Mouse (Mus musculus): ENCODE measurements around the gene Lpgat1. TPM values are rescaled to one million over a fixed set of nuclear protein-coding genes. Genes with fewer than 3 reads are reported as not detected.
A peak's percentile ranks its signal among the peaks of the same experiment; 100 is the strongest.

Gene Lpgat1
- polyA plus RNA-seq, 1 experiment from 2014 or later, result 10.4 TPM

DNA sequence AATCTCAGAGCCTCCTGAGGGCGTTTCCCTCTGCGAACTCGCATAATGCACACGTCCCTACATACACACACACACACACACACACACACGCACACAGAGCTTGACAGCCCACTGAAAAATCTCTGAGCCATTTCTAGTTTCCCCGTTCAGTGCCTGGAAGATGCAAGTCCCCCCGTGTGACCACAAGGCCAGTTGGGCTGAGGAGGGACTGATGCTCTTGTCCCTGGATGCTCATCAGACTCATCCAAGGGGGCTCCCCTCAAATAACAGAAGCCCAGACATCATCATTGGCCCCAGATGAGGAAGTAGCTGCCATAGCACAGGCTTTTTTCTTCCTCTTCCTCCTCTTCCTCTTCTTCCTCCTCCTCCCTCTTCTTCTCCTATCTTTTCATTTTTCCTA lies 90.3 kb downstream of the Lpgat1 start:
- no peak overlapping the region for H3K4me2 ChIP-seq (ENCODE audit: low read depth, low read length)
- H3K36me3 ChIP-seq (ENCODE audit: control insufficient read depth, insufficient read depth, low read length), result no peaks in the 10 kb centered on the region
- H3K27me3 ChIP-seq (replicated peaks; ENCODE audit: control insufficient read depth, insufficient read depth, low read length), result no peaks in the 10 kb centered on the region
- H3K4me3 ChIP-seq (ENCODE audit: low read length), result no peak overlapping the region
- no peak overlapping the region for H3K27ac ChIP-seq (ENCODE audit: low read length)
- H3K9me3 ChIP-seq (ENCODE audit: control insufficient read depth, low read length), result no peaks in the 10 kb centered on the region
- 87% methylated on average over 7 of the region's 7 CpGs for WGBS
- H3K9ac ChIP-seq (ENCODE audit: low read depth, low read length), result no peak overlapping the region
- H3K4me1 ChIP-seq (ENCODE audit: control insufficient read depth, insufficient read depth, low read length), result peaks cover 3% of the 10 kb centered on the region
- no peak for ATAC-seq

DNA sequence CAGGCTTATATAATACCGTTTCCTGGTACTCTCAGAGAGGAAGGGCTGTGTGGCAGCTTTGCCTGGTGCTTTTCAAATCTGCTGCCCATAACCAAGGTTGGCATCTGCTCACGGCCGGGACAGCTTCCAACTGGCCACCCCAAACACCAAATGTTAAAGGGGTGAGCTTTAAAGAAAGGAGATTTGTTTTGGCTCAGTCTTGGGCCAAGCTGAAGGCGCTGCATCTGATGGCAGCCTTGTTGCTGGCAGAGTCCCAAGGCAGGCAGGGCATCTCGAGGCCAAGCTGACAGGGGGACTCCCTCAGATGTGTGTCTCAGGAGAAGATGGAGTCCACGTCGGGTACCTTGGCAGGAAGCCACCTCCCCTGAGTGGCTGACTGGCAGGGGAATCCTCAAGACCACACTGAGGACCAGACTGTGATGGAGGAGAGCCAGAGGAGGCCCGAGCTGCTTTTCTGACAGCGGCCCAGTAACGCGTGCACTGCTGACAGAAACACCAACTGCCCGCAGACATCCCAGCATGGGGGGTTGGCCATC lies 91.1 kb downstream of the Lpgat1 start:
- WGBS, result 77% methylated on average over 12 of the region's 12 CpGs
- no peak overlapping the region for H3K9ac ChIP-seq (ENCODE audit: low read depth, low read length)
- no peaks in the 10 kb centered on the region for H3K27me3 ChIP-seq (replicated peaks; ENCODE audit: control insufficient read depth, insufficient read depth, low read length)
- H3K4me3 ChIP-seq (ENCODE audit: low read length), result no peak overlapping the region
- H3K27ac ChIP-seq (ENCODE audit: low read length), result no peak overlapping the region
- no peaks in the 10 kb centered on the region for H3K9me3 ChIP-seq (ENCODE audit: control insufficient read depth, low read length)
- no peaks in the 10 kb centered on the region for H3K36me3 ChIP-seq (ENCODE audit: control insufficient read depth, insufficient read depth, low read length)
- no peaks in the 10 kb centered on the region for H3K4me1 ChIP-seq (ENCODE audit: control insufficient read depth, insufficient read depth, low read length)
- ATAC-seq, result no peak
- no peak overlapping the region for H3K4me2 ChIP-seq (ENCODE audit: low read depth, low read length)

DNA sequence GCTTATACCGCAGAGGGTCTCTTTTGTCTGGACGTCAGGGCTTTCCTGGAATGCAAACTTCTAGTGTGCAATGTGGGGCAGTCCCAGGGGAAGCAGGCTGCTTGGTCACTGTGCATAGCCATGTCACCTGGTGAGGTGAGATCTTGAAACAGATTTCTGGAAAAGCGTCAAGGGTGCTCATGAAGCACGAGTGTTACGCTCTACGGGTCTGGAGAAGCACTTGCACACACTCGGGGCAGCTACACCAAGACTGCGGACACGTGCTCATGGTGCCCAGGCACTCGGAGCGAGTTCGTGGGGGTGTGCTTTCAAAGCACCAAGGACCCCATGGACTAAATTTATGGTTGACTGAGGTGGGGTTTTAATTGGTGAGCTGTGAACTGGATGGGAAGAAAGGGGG lies 94.1 kb downstream of the Lpgat1 start:
- Histone ChIP-seq H3K4me2 (ENCODE audit: low read depth, low read length) (no peak overlapping the region), H3K27me3 (replicated peaks; ENCODE audit: control insufficient read depth, insufficient read depth, low read length) (no peaks in the 10 kb centered on the region), H3K9me3 (ENCODE audit: control insufficient read depth, low read length) (no peaks in the 10 kb centered on the region), H3K27ac (ENCODE audit: low read length) (no peak overlapping the region), H3K4me1 (ENCODE audit: control insufficient read depth, insufficient read depth, low read length) (no peaks in the 10 kb centered on the region), H3K9ac (ENCODE audit: low read depth, low read length) (no peak overlapping the region), H3K4me3 (ENCODE audit: low read length) (no peak overlapping the region), H3K36me3 (ENCODE audit: control insufficient read depth, insufficient read depth, low read length) (no peaks in the 10 kb centered on the region)
- WGBS, result 92% methylated on average over 12 of the region's 12 CpGs
- ATAC-seq, result no peak

DNA sequence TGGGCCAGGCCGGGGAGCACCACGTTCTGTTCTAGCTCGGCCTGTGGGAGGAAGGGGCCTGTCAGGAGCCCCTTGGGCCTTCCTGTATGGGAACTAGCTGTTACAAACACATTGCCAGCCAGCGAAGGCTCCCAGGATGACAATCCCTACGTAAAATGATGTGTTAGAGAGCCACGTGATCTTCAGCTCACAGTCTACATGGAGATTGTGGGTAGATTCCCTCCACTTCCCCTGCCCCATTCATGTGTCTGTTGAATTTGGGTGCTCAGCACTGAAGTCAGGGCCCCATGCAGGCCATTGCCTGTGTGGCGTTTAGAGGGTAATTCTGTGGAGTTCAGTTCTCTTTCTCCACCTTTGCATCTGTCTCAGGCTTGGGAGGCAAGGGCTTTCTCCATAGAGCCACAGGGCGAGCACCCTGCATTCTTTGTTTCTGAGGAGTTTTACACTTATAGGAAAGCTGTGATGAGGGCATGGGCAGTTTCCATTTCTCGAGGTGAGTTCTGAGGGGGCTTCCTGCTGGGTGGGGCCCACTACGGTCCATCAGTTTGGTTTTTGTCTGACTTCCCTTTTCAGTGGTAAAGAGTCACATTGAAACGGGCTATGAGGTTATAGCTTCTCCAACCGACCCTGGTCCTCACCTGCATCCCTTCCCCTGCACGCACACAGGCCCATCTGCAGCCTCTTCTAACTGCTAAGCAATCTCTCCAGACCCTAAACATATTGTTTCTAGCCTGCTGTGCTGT lies 95.5 kb downstream of the Lpgat1 start:
- Histone ChIP-seq H3K36me3 (ENCODE audit: control insufficient read depth, insufficient read depth, low read length) (no peaks in the 10 kb centered on the region), H3K27ac (ENCODE audit: low read length) (no peak overlapping the region), H3K4me2 (ENCODE audit: low read depth, low read length) (no peak overlapping the region), H3K9ac (ENCODE audit: low read depth, low read length) (no peak overlapping the region), H3K9me3 (ENCODE audit: control insufficient read depth, low read length) (no peaks in the 10 kb centered on the region), H3K4me3 (ENCODE audit: low read length) (no peak overlapping the region), H3K4me1 (ENCODE audit: control insufficient read depth, insufficient read depth, low read length) (no peaks in the 10 kb centered on the region), H3K27me3 (replicated peaks; ENCODE audit: control insufficient read depth, insufficient read depth, low read length) (no peaks in the 10 kb centered on the region)
- 82% methylated on average over 13 of the region's 13 CpGs for WGBS
- ATAC-seq, result no peak

DNA sequence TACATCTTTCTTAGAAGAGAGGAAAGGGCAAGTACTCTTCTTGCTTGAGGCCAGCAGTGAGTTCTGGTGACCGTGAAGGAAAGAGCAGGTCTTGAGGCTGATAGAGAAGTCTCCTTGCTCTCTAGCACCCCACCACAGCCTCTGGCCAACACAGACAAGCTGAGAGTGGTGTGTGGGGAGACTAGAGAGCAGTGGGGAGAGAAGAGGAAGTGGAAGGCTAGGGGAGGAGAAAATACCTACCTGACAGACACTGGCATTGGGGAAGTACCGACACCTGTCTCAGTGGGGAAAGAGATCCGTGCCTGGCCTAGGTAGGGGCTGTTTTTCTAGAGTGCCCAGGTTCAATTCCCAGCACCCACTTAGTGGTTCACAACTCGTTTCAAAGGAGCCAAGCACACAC lies 96.6 kb downstream of the Lpgat1 start:
- Histone ChIP-seq H3K9me3 (ENCODE audit: control insufficient read depth, low read length) (no peaks in the 10 kb centered on the region), H3K27ac (ENCODE audit: low read length) (no peak overlapping the region), H3K4me2 (ENCODE audit: low read depth, low read length) (no peak overlapping the region), H3K27me3 (replicated peaks; ENCODE audit: control insufficient read depth, insufficient read depth, low read length) (no peaks in the 10 kb centered on the region), H3K4me3 (ENCODE audit: low read length) (no peak overlapping the region), H3K36me3 (ENCODE audit: control insufficient read depth, insufficient read depth, low read length) (no peaks in the 10 kb centered on the region), H3K4me1 (ENCODE audit: control insufficient read depth, insufficient read depth, low read length) (no peaks in the 10 kb centered on the region), H3K9ac (ENCODE audit: low read depth, low read length) (no peak overlapping the region)
- ATAC-seq, result no peak
- 73% methylated on average over 4 of the region's 4 CpGs for WGBS

DNA sequence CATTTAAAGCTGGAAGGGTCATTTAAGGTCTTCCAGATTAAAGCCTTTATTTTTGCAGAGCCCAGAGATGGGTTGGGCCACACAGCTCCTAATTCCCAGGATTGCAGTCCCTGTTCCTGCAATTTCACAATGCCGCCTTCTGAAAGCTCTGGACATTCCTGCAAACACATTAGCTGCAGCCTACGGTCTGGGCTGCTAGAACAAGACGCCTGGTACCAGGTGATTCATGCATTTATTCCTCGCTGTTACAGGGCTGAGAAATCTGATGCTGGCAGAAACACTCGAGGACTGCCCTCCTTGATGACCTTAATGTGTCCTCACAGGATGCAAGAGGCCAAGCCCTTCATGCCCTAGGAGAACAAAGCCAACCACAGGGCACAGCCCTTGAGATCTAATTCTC lies 97.3 kb downstream of the Lpgat1 start:
- Histone ChIP-seq H3K9me3 (ENCODE audit: control insufficient read depth, low read length) (no peaks in the 10 kb centered on the region), H3K4me2 (ENCODE audit: low read depth, low read length) (no peak overlapping the region), H3K27ac (ENCODE audit: low read length) (no peak overlapping the region), H3K27me3 (replicated peaks; ENCODE audit: control insufficient read depth, insufficient read depth, low read length) (no peaks in the 10 kb centered on the region), H3K4me3 (ENCODE audit: low read length) (no peak overlapping the region), H3K4me1 (ENCODE audit: control insufficient read depth, insufficient read depth, low read length) (no peaks in the 10 kb centered on the region), H3K36me3 (ENCODE audit: control insufficient read depth, insufficient read depth, low read length) (no peaks in the 10 kb centered on the region), H3K9ac (ENCODE audit: low read depth, low read length) (no peak overlapping the region)
- ATAC-seq, result no peak
- 42% methylated on average over 5 of the region's 5 CpGs for WGBS

DNA sequence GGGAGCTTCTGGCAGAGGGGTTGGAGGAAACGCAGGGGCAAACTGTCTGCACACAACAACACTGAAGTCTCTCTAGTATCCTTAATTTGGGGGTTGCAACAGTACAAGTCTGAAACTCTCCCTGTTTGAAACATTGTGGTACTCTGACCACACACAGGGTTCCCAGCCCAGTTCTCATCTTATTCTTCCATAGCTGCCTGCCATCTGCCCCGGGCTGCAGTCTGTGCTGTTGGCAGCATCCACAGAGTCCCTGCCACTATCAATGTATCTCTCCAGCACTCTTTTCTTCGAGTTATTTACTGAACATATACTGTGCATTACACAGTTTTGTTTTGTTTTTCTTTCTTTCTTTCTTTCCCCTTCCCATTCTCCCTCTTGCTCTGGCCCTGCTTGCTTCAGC lies 99.0 kb downstream of the Lpgat1 start:
- Histone ChIP-seq H3K9me3 (ENCODE audit: control insufficient read depth, low read length) (no peaks in the 10 kb centered on the region), H3K4me1 (ENCODE audit: control insufficient read depth, insufficient read depth, low read length) (peaks cover 5% of the 10 kb centered on the region; the same call in 1 of the 2 replicates), H3K27me3 (replicated peaks; ENCODE audit: control insufficient read depth, insufficient read depth, low read length) (no peaks in the 10 kb centered on the region), H3K9ac (ENCODE audit: low read depth, low read length) (no peak overlapping the region), H3K4me2 (ENCODE audit: low read depth, low read length) (no peak overlapping the region), H3K36me3 (ENCODE audit: control insufficient read depth, insufficient read depth, low read length) (no peaks in the 10 kb centered on the region), H3K4me3 (ENCODE audit: low read length) (no peak overlapping the region), H3K27ac (ENCODE audit: low read length) (no peak overlapping the region)
- no peak for ATAC-seq
- 76% methylated on average over 3 of the region's 3 CpGs for WGBS

DNA sequence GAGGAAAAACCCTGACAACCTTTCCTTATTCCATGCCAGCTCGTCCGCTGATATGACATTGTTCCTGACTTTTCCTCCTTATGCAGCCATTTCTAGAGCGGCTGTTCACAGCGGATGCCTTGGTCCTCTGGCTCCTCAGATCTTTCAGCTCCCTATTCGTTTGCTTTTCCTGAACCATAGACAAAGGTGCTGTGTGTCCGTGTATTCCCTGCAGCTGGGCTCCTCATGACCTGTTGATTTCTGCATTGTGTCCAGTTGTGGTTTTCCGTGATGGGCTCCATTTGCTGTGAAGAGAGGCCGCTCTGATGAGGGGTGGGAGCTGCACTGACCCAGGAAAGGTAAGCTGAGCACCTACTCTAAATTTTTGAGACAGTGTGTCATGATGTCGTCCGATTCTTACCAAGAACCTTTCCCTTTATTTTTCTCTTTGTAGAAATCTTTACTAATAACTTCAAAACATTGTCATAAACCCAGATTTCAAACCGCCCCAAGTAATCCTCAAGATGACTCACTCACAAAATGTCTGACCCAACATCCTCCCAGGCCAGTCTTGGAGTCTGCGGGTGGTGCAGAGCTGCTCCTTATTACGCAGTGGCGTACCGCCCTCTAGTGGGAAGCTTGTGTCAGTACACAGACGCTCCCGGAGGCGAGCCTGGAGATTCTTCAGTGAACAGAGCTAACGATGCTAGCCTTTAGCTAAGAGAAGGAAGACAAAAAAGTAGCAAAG lies 99.9 kb downstream of the Lpgat1 start:
- Histone ChIP-seq H3K9ac (ENCODE audit: low read depth, low read length) (no peak overlapping the region), H3K4me2 (ENCODE audit: low read depth, low read length) (no peak overlapping the region), H3K36me3 (ENCODE audit: control insufficient read depth, insufficient read depth, low read length) (no peaks in the 10 kb centered on the region), H3K4me3 (ENCODE audit: low read length) (no peak overlapping the region), H3K27ac (ENCODE audit: low read length) (no peak overlapping the region), H3K27me3 (replicated peaks; ENCODE audit: control insufficient read depth, insufficient read depth, low read length) (no peaks in the 10 kb centered on the region), H3K4me1 (ENCODE audit: control insufficient read depth, insufficient read depth, low read length) (peaks cover 11% of the 10 kb centered on the region; the same call in 1 of the 2 replicates), H3K9me3 (ENCODE audit: control insufficient read depth, low read length) (no peaks in the 10 kb centered on the region)
- WGBS, result 34% methylated on average over 19 of the region's 19 CpGs
- peak; percentile 70 for ATAC-seq

DNA sequence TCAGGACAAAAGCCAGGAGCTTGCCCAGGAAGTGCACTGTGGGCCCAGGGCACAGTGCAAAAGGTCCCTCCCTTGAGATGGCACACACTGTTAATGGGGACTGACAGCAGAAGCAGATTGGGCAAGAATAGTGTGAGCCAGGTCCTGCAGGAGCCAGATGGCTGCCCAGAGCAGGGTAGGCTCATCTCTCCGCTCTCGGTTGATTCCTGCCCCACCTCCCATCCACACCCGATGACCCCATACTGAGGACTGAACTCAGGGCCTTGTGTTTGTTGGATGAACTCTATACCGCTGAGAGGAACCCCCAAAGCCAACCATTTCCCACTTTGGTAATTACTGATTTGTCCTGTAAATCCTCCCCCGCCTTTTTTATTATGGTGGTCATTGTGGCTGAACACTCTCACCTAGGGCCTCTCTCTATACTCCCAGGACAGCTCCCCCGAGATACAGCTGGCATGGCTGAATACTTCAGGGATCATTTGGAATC lies 100.6 kb downstream of the Lpgat1 start:
- Histone ChIP-seq H3K27me3 (replicated peaks; ENCODE audit: control insufficient read depth, insufficient read depth, low read length) (no peaks in the 10 kb centered on the region), H3K36me3 (ENCODE audit: control insufficient read depth, insufficient read depth, low read length) (no peaks in the 10 kb centered on the region), H3K4me1 (ENCODE audit: control insufficient read depth, insufficient read depth, low read length) (peaks cover 11% of the 10 kb centered on the region; the same call in 1 of the 2 replicates), H3K9ac (ENCODE audit: low read depth, low read length) (no peak overlapping the region), H3K4me3 (ENCODE audit: low read length) (no peak overlapping the region), H3K27ac (ENCODE audit: low read length) (no peak overlapping the region), H3K9me3 (ENCODE audit: control insufficient read depth, low read length) (no peaks in the 10 kb centered on the region), H3K4me2 (ENCODE audit: low read depth, low read length) (no peak overlapping the region)
- 41% methylated on average over 6 of the region's 6 CpGs for WGBS
- ATAC-seq, result no peak
